Mouse (Mus musculus): ENCODE measurements around the gene Slc4a4.

Gene Slc4a4

DNA sequence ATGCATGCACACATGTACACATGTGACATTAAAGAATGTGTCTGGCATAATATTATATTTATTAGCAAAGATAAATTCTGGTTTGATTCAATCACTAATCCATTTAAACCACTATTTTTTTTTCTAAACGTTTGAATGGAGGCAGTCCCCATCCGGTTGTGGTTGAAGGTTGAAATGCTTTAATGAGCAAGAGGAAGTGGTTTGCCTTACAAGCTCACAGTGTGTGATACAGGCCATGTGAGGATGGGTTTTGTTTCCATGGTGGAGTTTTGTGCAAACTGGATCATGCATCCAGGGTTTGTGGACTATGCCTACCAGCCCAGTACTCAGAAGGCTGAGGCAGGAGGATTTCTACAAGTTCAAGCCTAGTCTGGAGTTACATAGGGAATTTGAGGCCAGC lies 311.9 kb downstream of the Slc4a4 start:
- DNase-seq, result no peak

GRCm38 (mm10) chr5:89209973-89210703 lies 323.5 kb downstream of the Slc4a4 start:
- no peak for DNase-seq

DNA sequence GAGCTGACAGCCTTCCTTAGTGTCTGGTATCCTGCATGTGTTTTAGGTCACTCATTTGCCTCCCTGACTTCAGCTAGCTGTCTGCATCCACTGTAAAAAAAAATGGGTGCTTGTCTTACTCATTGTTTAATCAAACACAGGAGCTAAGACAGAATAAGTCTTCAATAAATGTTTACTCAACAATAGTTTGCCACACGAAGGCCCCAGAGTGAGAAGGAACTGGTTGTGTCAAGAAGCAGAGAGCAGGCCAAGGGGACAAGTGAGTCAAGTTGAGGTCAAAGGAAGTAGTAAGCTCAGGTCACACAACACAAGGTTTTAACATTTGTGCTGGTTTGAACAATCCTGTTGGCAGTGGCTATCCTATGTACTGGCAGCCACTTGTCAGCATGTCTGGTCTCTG lies 324.4 kb downstream of the Slc4a4 start:
- no peak for DNase-seq

- DNase-seq, result peak; percentile 20
Measured at GRCm38 (mm10) chr5:89218222-89218621, 331.6 kb downstream of the Slc4a4 start.

DNA sequence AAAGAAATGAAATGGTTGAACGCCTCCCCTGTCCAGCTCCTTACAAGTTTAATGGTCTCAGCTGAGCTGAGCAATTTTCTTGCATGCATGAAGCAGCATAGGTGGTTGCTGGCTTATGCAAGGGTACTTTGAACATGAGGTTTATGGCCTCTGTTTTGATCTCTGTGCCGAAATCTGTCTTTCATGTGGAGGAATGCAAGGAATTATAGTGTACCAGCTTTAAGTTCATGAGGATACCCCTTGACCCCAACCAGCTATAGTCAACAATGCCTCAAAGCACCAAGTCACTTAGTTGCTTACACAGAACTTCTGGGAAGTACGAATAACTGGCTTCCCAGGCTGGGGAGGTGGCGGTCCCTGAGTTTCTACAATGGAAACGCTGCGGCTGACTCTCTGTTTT lies 332.1 kb downstream of the Slc4a4 start:
- no peak for DNase-seq

DNA sequence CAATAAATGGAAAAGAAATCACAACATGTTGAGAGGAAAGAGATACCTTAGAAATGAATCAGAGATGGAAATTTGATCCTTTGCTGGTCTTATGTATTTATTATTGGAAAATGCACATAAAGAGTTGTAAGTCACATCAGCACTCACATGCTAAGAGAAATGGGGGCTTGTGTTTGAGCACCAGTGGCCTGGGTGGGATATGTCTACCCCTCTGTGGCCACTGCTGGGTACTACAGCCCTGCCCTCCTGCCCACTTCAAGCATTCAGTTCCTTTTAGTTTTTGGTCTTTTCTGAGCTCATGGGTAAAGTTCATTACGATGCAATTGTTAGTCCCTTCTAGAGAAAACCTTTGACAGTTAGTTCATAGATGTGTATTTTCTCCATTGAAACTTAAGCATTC lies 335.0 kb downstream of the Slc4a4 start:
- peak; percentile 19 for DNase-seq

DNA sequence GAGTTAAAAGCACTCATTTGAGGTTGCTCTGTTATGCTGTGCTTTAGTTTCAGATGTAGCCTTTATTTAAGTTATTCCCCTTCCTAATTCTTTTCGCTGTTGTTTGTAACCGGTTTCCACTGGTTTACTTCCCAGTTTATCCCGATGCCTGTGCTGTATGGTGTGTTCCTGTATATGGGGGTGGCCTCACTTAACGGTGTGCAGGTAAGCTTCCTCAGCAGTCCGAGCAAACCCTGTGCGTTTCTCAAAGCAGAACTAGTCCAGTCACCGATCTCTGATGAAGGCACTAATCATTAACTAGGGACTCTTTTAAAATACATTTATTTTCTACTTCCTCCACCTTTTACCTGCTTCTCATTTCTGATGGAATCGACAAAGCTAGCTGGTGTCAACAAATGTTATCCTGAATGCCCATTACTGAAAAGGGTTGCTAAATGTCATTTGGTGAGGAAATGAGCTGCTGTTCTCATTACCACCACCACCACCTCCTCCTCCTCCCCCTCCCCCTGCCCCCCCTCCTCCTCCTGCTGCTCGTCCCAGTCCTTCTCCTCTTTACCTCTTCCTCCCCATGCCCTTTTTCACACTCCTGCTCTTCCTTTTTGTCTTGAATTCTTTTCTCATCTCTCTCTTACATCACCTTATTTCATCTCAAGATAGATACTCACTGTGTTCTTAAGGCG lies 336.6 kb downstream of the Slc4a4 start:
- DNase-seq, result no peak

- no peak for DNase-seq
Measured at GRCm38 (mm10) chr5:89223744-89224368, 337.2 kb downstream of the Slc4a4 start.

- DNase-seq, result no peak
Measured at GRCm38 (mm10) chr5:89227948-89228347, 341.3 kb downstream of the Slc4a4 start.

DNA sequence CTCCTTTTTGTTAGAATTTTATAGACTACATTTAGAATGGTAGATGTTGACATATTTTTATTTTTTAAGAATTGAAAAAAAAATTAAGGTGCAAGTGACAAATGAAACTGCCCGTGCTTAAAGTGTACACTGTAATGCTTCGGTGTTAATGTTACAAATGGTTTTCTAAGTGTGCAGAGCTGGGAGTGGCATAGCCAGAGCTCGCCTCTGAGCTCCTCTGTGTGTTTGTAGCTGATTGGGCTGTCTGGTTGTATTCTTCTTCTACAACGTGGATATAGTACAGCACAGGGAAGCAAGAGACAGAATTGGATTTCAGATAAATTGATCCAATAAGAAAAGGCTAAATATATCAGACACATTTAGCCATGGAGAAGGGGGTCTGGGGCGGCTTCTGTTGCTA lies 343.0 kb downstream of the Slc4a4 start:
- no peak for DNase-seq

DNA sequence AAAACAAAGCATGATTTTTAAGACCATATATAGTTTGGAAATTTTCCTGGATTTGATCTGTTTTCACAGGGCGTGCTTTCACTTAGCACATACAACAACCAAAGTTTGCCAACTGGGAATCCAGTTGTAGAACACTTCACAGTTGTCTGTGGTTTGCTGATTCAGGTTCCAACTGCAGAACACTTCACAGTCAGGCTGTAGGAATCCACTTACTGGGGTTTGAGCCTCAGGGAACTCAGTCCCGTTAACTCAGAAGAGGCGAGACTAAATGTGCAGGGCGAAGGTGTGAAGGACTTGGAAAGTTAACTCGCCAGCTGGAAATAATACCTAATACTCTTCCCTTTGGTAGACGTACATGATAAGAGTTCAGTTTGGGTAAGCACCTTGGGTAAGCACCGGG lies 345.7 kb downstream of the Slc4a4 start:
- DNase-seq, result no peak

- DNase-seq, result no peak
Measured at GRCm38 (mm10) chr5:89251806-89252205, 365.2 kb downstream of the Slc4a4 start.

DNA sequence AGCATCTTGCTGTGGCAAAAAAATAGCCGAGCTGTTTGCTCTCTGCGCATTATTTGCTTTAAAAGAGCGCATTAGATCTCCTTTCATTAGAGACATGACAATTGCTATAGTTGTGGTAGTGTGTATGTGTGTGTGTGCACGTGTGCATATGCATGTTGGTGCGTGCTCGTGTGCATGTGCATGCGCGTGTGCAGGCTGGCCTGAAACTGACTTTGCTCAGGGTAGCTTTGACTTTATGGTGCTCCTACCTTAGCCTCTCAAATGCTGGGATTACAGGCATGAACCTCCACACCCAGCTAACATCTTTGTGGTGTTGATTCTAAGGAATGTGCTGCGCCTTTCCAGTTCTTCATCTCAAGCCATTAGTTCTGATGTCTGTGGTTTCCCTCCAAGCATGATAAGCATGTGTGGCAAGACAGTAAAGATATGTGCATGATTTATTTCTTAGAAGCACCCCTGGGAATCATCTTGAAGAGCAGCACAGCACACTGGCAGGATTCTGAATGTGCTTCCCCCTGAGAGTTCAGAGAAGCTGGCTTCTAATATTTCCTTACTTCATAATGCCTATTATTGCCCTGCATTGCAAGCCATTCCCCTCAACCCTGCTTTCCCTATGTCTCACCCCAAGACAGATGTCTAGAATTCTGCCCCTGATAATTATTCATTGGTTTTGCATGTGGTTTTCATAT lies 373.3 kb downstream of the Slc4a4 start:
- no peak for DNase-seq

GRCm38 (mm10) chr5:89277049-89277448 lies 390.4 kb downstream of the Slc4a4 start:
- peak; percentile 33 for DNase-seq

DNA sequence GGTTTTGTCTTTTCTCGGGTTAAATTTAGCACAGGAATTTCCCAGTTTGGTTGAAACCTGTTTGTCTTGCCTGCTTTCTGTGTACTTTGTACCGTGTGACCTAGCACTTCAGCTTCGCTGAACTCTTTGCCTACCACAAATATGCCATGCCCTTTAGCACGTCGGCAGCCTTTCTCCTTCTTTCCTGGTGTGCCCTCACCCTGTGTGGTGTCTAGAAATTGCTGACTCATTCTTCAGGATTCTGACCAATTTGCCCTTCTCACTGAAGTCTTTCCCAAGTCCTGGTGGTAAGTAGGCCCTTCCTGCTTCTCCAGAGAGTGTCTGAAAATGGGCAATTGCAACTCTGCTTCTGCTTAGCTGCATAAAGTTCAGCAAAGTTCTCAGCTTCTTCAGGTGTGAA lies 391.0 kb downstream of the Slc4a4 start:
- DNase-seq, result peak; percentile 80

GRCm38 (mm10) chr5:89278309-89278708 lies 391.7 kb downstream of the Slc4a4 start:
- peak; percentile 57 for DNase-seq

GRCm38 (mm10) chr5:89280312-89280863 lies 393.8 kb downstream of the Slc4a4 start:
- DNase-seq, result no peak

All from lung, postnatal 36 days (tissue).